Mouse (Mus musculus) spleen, adult 12 weeks (tissue): ENCODE measurements around the gene Arhgap10.
"Not testable (repeated sequence)": the region's sequence is repeated elsewhere in the genome, so short reads cannot be mapped to it uniquely, and the experiment has no call there.

ENCODE experiments used
- DNase-seq: peaks from one replicate; pipeline ENCODE4 v3.0.0; 2022; ENCODE audit warnings: low spot score

The Arhgap10 gene

DNA sequence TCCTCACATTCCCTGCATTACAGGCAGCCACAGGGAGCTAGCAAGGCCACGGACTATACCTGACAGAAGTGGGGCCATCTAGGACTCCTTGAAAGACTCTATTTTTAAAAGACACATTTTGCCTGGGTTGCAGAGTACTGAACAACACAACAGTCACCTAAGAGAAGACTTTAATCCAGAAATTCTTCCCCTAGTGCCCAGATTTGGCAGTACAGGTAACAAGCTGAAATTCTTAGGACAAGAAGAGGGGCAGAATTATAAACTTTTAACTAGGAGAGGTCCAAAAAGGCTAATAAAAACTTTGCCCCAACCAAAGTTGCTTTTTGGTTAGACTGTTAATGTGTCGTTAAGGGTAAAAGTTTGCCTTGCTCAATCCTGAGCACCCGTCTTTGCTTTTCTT lies 174.4 kb downstream of the Arhgap10 start:
- no peak for DNase-seq

DNA sequence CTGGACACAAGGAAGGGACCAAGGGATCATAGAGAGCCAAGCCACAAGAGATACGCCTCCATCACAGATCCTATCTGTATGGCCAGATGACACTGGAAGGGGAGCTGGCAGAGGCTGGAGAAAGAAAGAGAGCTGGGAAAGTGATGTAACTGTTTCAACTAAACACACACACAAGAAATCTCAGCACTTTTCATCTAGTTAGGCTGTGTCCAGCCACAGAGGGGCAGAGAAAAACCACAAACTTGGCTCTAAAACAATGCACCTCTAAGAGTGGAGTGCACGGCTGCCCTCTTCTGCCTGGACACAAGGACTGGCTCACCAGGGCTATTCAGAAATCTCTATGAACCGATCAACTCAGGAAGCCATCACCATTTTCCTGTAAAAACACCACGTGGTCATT lies 175.6 kb downstream of the Arhgap10 start:
- DNase-seq = no peak

- no peak for DNase-seq
Observed at GRCm38 (mm10) chr8:77341329-77341728, 176.4 kb downstream of the Arhgap10 start.

GRCm38 (mm10) chr8:77340046-77340747 lies 177.6 kb downstream of the Arhgap10 start:
- DNase-seq = no peak

GRCm38 (mm10) chr8:77337272-77337671 lies 180.5 kb downstream of the Arhgap10 start:
- DNase-seq = no peak

- no peak for DNase-seq
Observed at GRCm38 (mm10) chr8:77331180-77331579, 186.6 kb downstream of the Arhgap10 start.

GRCm38 (mm10) chr8:77330304-77330703 lies 187.4 kb downstream of the Arhgap10 start:
- no peak for DNase-seq

GRCm38 (mm10) chr8:77329783-77330182 lies 188.0 kb downstream of the Arhgap10 start:
- DNase-seq = no peak

GRCm38 (mm10) chr8:77328473-77328872 lies 189.3 kb downstream of the Arhgap10 start:
- no peak for DNase-seq

GRCm38 (mm10) chr8:77327326-77327725 lies 190.4 kb downstream of the Arhgap10 start:
- DNase-seq = no peak

- DNase-seq = not testable (repeated sequence)
Observed at GRCm38 (mm10) chr8:77322727-77323126, 195.0 kb downstream of the Arhgap10 start.

DNA sequence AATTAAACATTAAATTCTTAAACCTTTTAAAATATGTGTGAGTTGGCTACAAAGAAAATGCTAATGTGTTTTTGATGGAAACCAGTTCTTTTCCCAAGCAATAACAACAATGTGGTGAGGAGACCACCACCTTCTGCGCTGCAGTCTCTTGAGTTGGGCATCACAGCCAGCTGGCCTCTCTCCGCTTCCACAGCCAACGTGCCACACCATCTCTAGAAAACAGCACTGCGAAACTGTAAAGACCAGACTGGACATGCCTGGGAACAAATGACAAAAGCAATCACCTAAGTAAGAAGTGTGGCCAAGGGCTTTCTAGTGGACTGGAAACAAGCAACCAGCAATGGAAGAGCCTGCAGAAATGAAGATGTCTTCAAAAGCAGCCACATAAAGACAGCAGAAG lies 195.9 kb downstream of the Arhgap10 start:
- no peak for DNase-seq

GRCm38 (mm10) chr8:77318590-77318989 lies 199.2 kb downstream of the Arhgap10 start:
- no peak for DNase-seq

DNA sequence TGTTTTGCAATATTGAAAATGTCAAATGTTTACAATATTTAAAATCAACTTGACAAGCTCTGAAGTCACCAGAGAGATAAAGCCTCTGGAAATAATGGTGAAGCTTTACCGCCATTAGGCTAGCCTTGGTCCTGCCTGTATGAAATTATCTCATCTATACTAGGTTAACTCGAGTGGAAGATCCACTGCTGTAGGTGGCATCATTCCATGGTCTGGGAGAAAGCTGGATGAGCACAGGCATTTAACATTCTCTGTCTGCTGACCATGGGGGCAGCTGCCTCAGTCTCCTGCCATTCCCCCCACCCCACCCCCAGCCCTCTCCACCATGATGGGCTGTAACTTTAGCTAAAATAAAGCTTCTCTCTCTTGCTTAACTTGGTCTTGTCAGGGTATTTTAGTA lies 200.0 kb downstream of the Arhgap10 start:
- no peak for DNase-seq

DNA sequence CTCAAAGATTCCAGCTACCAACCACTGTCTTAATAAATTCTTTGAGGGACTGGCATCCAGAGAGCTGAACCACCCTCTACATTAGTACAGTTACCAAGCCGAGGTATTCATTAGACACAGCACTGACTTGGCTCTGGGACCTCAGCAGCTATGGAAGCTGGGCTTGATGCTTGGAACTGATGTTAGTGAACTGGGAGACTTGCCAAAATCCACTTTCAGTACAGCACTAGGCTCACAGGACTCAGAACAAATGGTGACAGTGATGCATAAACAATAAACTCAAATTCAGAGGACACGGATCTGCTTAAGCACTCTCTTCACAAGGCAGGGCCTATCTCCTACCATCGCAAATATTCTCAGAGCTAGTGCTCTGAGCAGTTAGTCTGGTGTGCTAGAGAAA lies 204.8 kb downstream of the Arhgap10 start:
- no peak for DNase-seq

GRCm38 (mm10) chr8:77311762-77312161 lies 206.0 kb downstream of the Arhgap10 start:
- DNase-seq = no peak

GRCm38 (mm10) chr8:77310541-77310940 lies 207.2 kb downstream of the Arhgap10 start:
- no peak for DNase-seq

GRCm38 (mm10) chr8:77310026-77310425 lies 207.7 kb downstream of the Arhgap10 start:
- DNase-seq = no peak

DNA sequence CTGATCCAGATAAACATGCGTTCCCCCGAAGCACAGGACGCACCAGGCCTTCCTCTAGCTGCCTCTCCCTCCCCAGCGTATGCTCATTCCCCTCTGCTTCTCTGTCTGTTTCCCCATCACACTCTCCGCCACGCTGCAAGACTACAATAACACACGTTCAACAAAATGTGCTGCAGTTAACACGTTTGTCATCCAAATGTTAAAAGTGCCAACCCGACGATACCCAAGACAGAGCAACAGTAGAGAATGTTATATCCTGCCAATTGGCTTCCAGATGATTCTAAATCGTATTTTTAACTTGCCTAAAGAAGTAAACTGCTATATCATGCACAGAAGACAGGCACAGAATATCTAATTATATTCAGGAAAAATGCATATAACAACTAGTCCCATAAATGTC lies 223.2 kb downstream of the Arhgap10 start:
- DNase-seq = no peak

DNA sequence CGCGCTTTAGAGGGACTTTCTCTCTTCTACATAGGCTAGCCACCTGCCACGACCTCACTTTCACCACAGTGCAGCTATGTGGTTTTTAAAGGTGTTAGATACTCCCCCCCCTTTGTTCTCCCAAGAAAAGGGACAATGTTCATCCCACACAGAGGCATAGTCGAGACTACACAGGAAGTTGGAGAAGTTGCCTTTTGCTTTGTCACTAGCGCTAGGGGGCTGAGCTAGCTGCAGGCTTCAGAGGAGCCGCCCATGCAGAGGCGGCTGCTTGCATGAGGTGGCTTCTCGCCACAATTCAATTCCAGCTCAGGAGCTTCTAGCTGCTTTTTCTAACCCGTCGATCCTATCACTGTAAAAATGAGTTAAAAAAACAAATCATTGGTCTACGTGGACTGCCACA lies 225.1 kb downstream of the Arhgap10 start:
- no peak for DNase-seq

DNA sequence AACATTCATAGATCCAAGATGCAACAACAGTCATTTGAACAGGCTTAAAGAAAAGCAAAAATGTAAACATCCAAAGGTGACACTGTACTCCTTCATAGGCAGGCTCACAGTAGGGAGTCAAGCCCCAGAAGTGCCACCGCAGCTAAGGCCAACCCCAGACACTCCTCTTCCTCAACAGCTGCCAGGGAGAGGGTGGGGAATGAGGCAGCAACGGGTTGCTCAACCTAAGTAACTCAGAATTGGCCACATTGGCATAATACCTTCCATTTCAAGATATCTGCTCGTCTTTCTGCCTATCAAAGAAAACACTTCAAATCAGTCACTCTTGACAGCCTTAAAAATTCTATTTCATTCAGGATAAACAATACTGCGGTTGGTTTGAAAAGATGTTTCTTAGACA lies 225.6 kb downstream of the Arhgap10 start:
- no peak for DNase-seq

GRCm38 (mm10) chr8:77288492-77288891 lies 229.3 kb downstream of the Arhgap10 start:
- DNase-seq = no peak

GRCm38 (mm10) chr8:77288065-77288464 lies 229.7 kb downstream of the Arhgap10 start:
- DNase-seq = no peak

- DNase-seq = no peak
Observed at GRCm38 (mm10) chr8:77284473-77284872, 233.3 kb downstream of the Arhgap10 start.
